Mouse (Mus musculus) NIH3T3 (cell line): Measurements from ENCODE around the gene Sgk1.
A peak's percentile ranks its signal among the peaks of the same experiment; 100 is the strongest.

Source experiments
- DNase-seq: peaks from one replicate; pipeline ENCODE4 v3.0.0-alpha.2; 2012; ENCODE audit warnings: low read depth

Sgk1 gene

GRCm38 (mm10) chr10:21882184-21883081, at the start of gene Sgk1:
TSS of gene Sgk1 (plus strand) at chr10:21882184.
- DNase-seq = peak; percentile 65

- no peak for DNase-seq
Observed at GRCm38 (mm10) chr10:21832282-21832681, 49.7 kb upstream of the Sgk1 start.

GRCm38 (mm10) chr10:21833757-21834156, 48.2 kb upstream of the Sgk1 start:
- peak; percentile 94 for DNase-seq

- no peak for DNase-seq
Observed at GRCm38 (mm10) chr10:21835077-21835476, 46.9 kb upstream of the Sgk1 start.

- peak; percentile 86 for DNase-seq
Observed at GRCm38 (mm10) chr10:21839248-21840155, 42.5 kb upstream of the Sgk1 start.

- peak; percentile 40 for DNase-seq
Observed at GRCm38 (mm10) chr10:21843326-21843725, 38.7 kb upstream of the Sgk1 start.

GRCm38 (mm10) chr10:21843861-21844260, 38.1 kb upstream of the Sgk1 start:
- no peak for DNase-seq

- DNase-seq = no peak
Observed at GRCm38 (mm10) chr10:21844391-21844790, 37.6 kb upstream of the Sgk1 start.

- DNase-seq = no peak
Observed at GRCm38 (mm10) chr10:21845601-21846282, 36.2 kb upstream of the Sgk1 start.

- no peak for DNase-seq
Observed at GRCm38 (mm10) chr10:21846366-21846765, 35.6 kb upstream of the Sgk1 start.

GRCm38 (mm10) chr10:21847026-21847820, 34.8 kb upstream of the Sgk1 start:
- DNase-seq = peak; percentile 66

- no peak for DNase-seq
Observed at GRCm38 (mm10) chr10:21847931-21848670, 33.9 kb upstream of the Sgk1 start.

GRCm38 (mm10) chr10:21849251-21849650, 32.7 kb upstream of the Sgk1 start:
- DNase-seq = no peak

- DNase-seq = no peak
Observed at GRCm38 (mm10) chr10:21850330-21850729, 31.7 kb upstream of the Sgk1 start.

GRCm38 (mm10) chr10:21853122-21853521, 28.9 kb upstream of the Sgk1 start:
- no peak for DNase-seq

- peak; percentile 90 for DNase-seq
Observed at GRCm38 (mm10) chr10:21853566-21854328, 28.2 kb upstream of the Sgk1 start.

- no peak for DNase-seq
Observed at GRCm38 (mm10) chr10:21855338-21855737, 26.6 kb upstream of the Sgk1 start.

GRCm38 (mm10) chr10:21857676-21858075, 24.3 kb upstream of the Sgk1 start:
- peak; percentile 16 for DNase-seq

- no peak for DNase-seq
Observed at GRCm38 (mm10) chr10:21858437-21858974, 23.5 kb upstream of the Sgk1 start.
